Mouse (Mus musculus) stomach, postnatal 0 days (tissue): Measurements from ENCODE around the gene Dram1. TPM values are rescaled to one million over a fixed set of nuclear protein-coding genes. Genes with fewer than 3 reads are reported as not detected.

ENCODE experiments used
- ATAC-seq: fragments of 200-750 bp; cut with Nextera tagmentation; 2 replicates; pipeline ENCODE4 v1.8.0; 2017; ENCODE audit not compliant: low FRiP score, low TSS enrichment
- DNase-seq: peaks from one replicate; pipeline ENCODE4 v3.0.0-alpha.2; 2016; ENCODE audit warnings: low spot score
- H3K27ac ChIP-seq: fragments of 300-500 bp; sonication (generic); replicated peaks from 2 replicates; pipeline ENCODE4 v1.5.1; 2014; ENCODE audit warnings: mild to moderate bottlenecking, control low read depth
- H3K27me3 ChIP-seq: fragments of 300-500 bp; sonication (generic); 2 replicates; pipeline ENCODE4 v1.6.1; 2014; ENCODE audit warnings: low read length; ENCODE audit not compliant: control insufficient read depth, insufficient read depth
- H3K36me3 ChIP-seq: fragments of 300-500 bp; sonication (generic); 2 replicates; pipeline ENCODE4 v1.6.1; 2014; ENCODE audit warnings: low read length, mixed read lengths; ENCODE audit not compliant: control insufficient read depth, insufficient read depth
- H3K4me1 ChIP-seq: fragments of 300-500 bp; sonication (generic); replicated peaks from 2 replicates; pipeline ENCODE4 v1.6.1; 2014; ENCODE audit warnings: antibody characterized with exemption; ENCODE audit not compliant: control insufficient read depth, insufficient read depth
- H3K4me2 ChIP-seq: fragments of 300-500 bp; sonication (generic); replicated peaks from 2 replicates; pipeline ENCODE4 v1.6.1; 2014; ENCODE audit warnings: low read depth, mild to moderate bottlenecking, control low read depth, moderate library complexity
- H3K4me3 ChIP-seq: fragments of 300-500 bp; sonication (generic); 2 replicates; pipeline ENCODE4 v1.5.1; 2014; ENCODE audit warnings: low read depth, low read length, control low read depth
- H3K9ac ChIP-seq: fragments of 300-500 bp; sonication (generic); 2 replicates; pipeline ENCODE4 v1.6.1; 2014; ENCODE audit warnings: mild to moderate bottlenecking, low read length, control low read depth, mixed read lengths
- H3K9me3 ChIP-seq: fragments of 300-500 bp; sonication (generic); 2 replicates; pipeline ENCODE4 v1.6.1; 2016; ENCODE audit warnings: low read length; ENCODE audit not compliant: control insufficient read depth
- CTCF ChIP-seq: IDR thresholded peaks from 2 replicates; pipeline ENCODE4 v1.5.1; 2016; ENCODE audit warnings: antibody characterized with exemption, low read depth, mild to moderate bottlenecking, moderate library complexity
- EP300 ChIP-seq: optimal IDR thresholded peaks from 2 replicates; pipeline ENCODE3; 2016; ENCODE audit warnings: antibody characterized with exemption
- WGBS: fragments of 180-500 bp; shearing (Covaris S2); extraction: QIAGEN DNeasy Blood & Tissue Kit; methylation state at CpG from one replicate; pipeline ENCODE4 v1.1.7; 2014; 5-methylcytosine and 5-hydroxymethylcytosine counted together
- polyA plus RNA-seq: library from polyadenylated mRNA; unstranded; fragments of >200 nt; fragmentation: Nextera tagmentation; extraction: Ambion mirVana; gene quantifications from 2 replicates; pipeline ENCODE4 v1.2.1, GENCODE M21; 2015

Gene Dram1
- polyA plus RNA-seq, 1 experiment from 2014 or later = 2.8 TPM

GRCm38 (mm10) chr10:88351411-88352103 lies 27.3 kb downstream of the Dram1 start:
- no peak for ATAC-seq
- 51% methylated on average over 5 of the region's 5 CpGs for WGBS
- Histone ChIP-seq H3K36me3 (no peaks in the 10 kb centered on the region), H3K27me3 (no peaks in the 10 kb centered on the region), H3K4me2 (no peak overlapping the region), H3K4me1 (0 out of 2 replicates have a peak, but pooled peaks cover under 1% of the 10 kb centered on the region), H3K4me3 (no peak overlapping the region), H3K9me3 (no peaks in the 10 kb centered on the region), H3K9ac (no peak overlapping the region), H3K27ac (no peak overlapping the region)
- TF ChIP-seq EP300 = no peak
- no peak for TF ChIP-seq CTCF
- DNase-seq = no peak

GRCm38 (mm10) chr10:88350687-88351086 lies 28.2 kb downstream of the Dram1 start:
- no peak for ATAC-seq
- TF ChIP-seq CTCF = no peak
- TF ChIP-seq EP300 = no peak

GRCm38 (mm10) chr10:88349800-88350199 lies 29.1 kb downstream of the Dram1 start:
- Histone ChIP-seq H3K9ac (no peak overlapping the region), H3K27ac (no peak overlapping the region), H3K4me3 (no peak overlapping the region), H3K4me1 (no peaks in the 10 kb centered on the region), H3K4me2 (no peak overlapping the region), H3K9me3 (no peaks in the 10 kb centered on the region), H3K27me3 (no peaks in the 10 kb centered on the region), H3K36me3 (no peaks in the 10 kb centered on the region)
- ATAC-seq (no peak), DNase-seq (no peak)
- TF ChIP-seq EP300 (no peak), CTCF (no peak)
- 53% methylated on average over 8 of the region's 8 CpGs for whole genome bisulfite sequencing

More at GRCm38 (mm10) chr10:88350687-88351086, 28.2 kb downstream of the Dram1 start:
- no peak overlapping the region for H3K4me3 ChIP-seq
- no peaks in the 10 kb centered on the region for H3K9me3 ChIP-seq
- H3K27ac ChIP-seq = no peak overlapping the region
- no peak for DNase-seq
- 56% methylated on average over 2 of the region's 2 CpGs for WGBS
- H3K4me1 ChIP-seq = no peaks in the 10 kb centered on the region
- no peaks in the 10 kb centered on the region for H3K27me3 ChIP-seq
- H3K4me2 ChIP-seq = no peak overlapping the region
- H3K36me3 ChIP-seq = no peaks in the 10 kb centered on the region
- H3K9ac ChIP-seq = no peak overlapping the region

- Histone ChIP-seq H3K4me3 (peak overlapping the region; percentile 4; the same call in 1 of the 2 replicates), H3K4me2 (peak overlapping the region; percentile 29), H3K9ac (no peak overlapping the region), H3K4me1 (no peaks in the 10 kb centered on the region), H3K27me3 (no peaks in the 10 kb centered on the region), H3K36me3 (no peaks in the 10 kb centered on the region), H3K9me3 (no peaks in the 10 kb centered on the region), H3K27ac (peak overlapping the region; percentile 88)
- DNase-seq = no peak
- TF ChIP-seq EP300 (no peak), CTCF (no peak)
- no peak for ATAC-seq
- WGBS = 62% methylated on average over 12 of the region's 12 CpGs
Observed at GRCm38 (mm10) chr10:88346454-88347245, 32.2 kb downstream of the Dram1 start.

GRCm38 (mm10) chr10:88345899-88346401 lies 32.9 kb downstream of the Dram1 start:
- Histone ChIP-seq H3K27me3 (no peaks in the 10 kb centered on the region), H3K9me3 (no peaks in the 10 kb centered on the region), H3K27ac (peak overlapping the region; percentile 88), H3K4me2 (peak overlapping the region; percentile 29), H3K36me3 (no peaks in the 10 kb centered on the region), H3K9ac (no peak overlapping the region), H3K4me1 (no peaks in the 10 kb centered on the region), H3K4me3 (peak overlapping the region; percentile 4; the same call in 1 of the 2 replicates)
- no peak; the same call in 1 of the 2 replicates for ATAC-seq
- 48% methylated on average over 11 of the region's 11 CpGs for WGBS
- no peak for DNase-seq
- TF ChIP-seq EP300 = no peak
- TF ChIP-seq CTCF = no peak

GRCm38 (mm10) chr10:88341368-88341767 lies 37.5 kb downstream of the Dram1 start:
- H3K4me2 ChIP-seq = no peak overlapping the region
- no peak overlapping the region for H3K4me3 ChIP-seq
- WGBS = 57% methylated on average over 6 of the region's 6 CpGs
- no peak for TF ChIP-seq EP300
- TF ChIP-seq CTCF = no peak
- no peaks in the 10 kb centered on the region for H3K27me3 ChIP-seq
- ATAC-seq (peak; percentile 49; the same call in 1 of the 2 replicates), DNase-seq (no peak)
- H3K36me3 ChIP-seq = no peaks in the 10 kb centered on the region
- no peak overlapping the region for H3K9ac ChIP-seq
- no peak overlapping the region for H3K27ac ChIP-seq
- no peaks in the 10 kb centered on the region for H3K9me3 ChIP-seq
- H3K4me1 ChIP-seq = no peaks in the 10 kb centered on the region
